Mouse (Mus musculus): ENCODE measurements around the gene Acbd6. TPM values are rescaled to one million over a fixed set of nuclear protein-coding genes. Genes with fewer than 3 reads are reported as not detected.

Acbd6 gene
- total and polyA plus RNA-seq, 3 experiments, result 102 to 270 (median 145) TPM

DNA sequence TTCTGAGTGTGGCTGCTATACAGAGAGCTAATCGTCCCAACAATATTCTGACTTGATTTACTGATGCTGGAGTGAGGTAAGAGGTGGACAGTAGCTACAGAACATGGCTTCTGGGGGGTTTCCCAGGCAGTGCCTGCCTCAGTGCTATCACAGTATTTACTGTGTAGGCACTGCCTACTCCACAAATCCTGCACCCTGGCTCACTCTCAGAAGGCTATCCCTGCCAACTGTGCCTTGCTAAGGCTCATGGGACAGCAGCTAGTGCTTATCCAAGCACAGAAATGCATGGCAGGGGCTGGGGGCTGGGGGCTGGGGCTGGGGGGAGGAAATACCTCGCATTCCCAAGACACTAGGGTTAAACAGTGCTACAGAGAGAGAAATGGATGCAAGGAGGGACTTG lies 155.4 kb downstream of the Acbd6 start:
- no peak overlapping the region for H3K4me3 ChIP-seq (ENCODE audit: control insufficient read depth in 1 of 2, insufficient read depth in 1 of 2, low read depth in 2 of 2, low read length in 2 of 2)
- H3K27ac ChIP-seq (ENCODE audit: control insufficient read depth, low read depth, low read length), result no peak overlapping the region
- no peaks in the 10 kb centered on the region for H3K36me3 ChIP-seq (ENCODE audit: control insufficient read depth in 1 of 2, insufficient read depth in 2 of 2, low read length in 2 of 2)
- H3K79me2 ChIP-seq (ENCODE audit: control insufficient read depth, insufficient read depth, low read length, poor library complexity), result no peaks in the 10 kb centered on the region
- H3K4me1 ChIP-seq (ENCODE audit: control insufficient read depth in 1 of 2, insufficient read depth in 2 of 2, low read length in 2 of 2), result no peaks in the 10 kb centered on the region
- no peak overlapping the region for H3K9ac ChIP-seq (ENCODE audit: control insufficient read depth, low read depth, low read length, poor library complexity, severe bottlenecking)
- no peaks in the 10 kb centered on the region for H3K27me3 ChIP-seq (ENCODE audit: control insufficient read depth in 1 of 2, insufficient read depth in 2 of 2, low read length in 2 of 2)
- TF ChIP-seq CHD2 (IDR thresholded peaks at IDR 0.05; ENCODE audit: low read length) (no peak), E2F4 (IDR thresholded peaks at IDR 0.05; ENCODE audit: borderline replicate concordance, low read depth, low read length) (no peak), MAZ (IDR thresholded peaks at IDR 0.05; ENCODE audit: low read depth, low read length) (no peak), SIN3A (IDR thresholded peaks at IDR 0.05; ENCODE audit: low read length) (no peak), ETS1 (IDR thresholded peaks at IDR 0.05; ENCODE audit: low read depth, low read length) (no peak), ELF1 (IDR thresholded peaks at IDR 0.05; ENCODE audit: low read depth, low read length) (no peak), NRF1 (IDR thresholded peaks at IDR 0.05; ENCODE audit: insufficient read depth, low read depth, low read length, poor library complexity, severe bottlenecking) (no peak), POLR2AphosphoS5 (IDR thresholded peaks at IDR 0.05; ENCODE audit: borderline replicate concordance, low read depth, low read length) (no peak), NELFE (IDR thresholded peaks at IDR 0.05; ENCODE audit: low read depth, low read length) (no peak), MYC (IDR thresholded peaks at IDR 0.05; ENCODE audit: low read depth, low read length) (no peak), CHD1 (IDR thresholded peaks at IDR 0.05; ENCODE audit: low read depth, low read length) (no peak), BHLHE40 (IDR thresholded peaks at IDR 0.05; ENCODE audit: borderline replicate concordance, low read depth, low read length) (no peak), RCOR1 (IDR thresholded peaks at IDR 0.05; ENCODE audit: low read depth, low read length) (no peak), GABPA (IDR thresholded peaks at IDR 0.05; ENCODE audit: low read depth, low read length) (no peak), TBP (IDR thresholded peaks at IDR 0.05; ENCODE audit: low read depth, low read length) (no peak)
- no peaks in the 10 kb centered on the region for H3K9me3 ChIP-seq (replicated peaks; ENCODE audit: insufficient read depth, low read length)
- no peak for DNase-seq (ENCODE audit: low read depth, low spot score)

DNA sequence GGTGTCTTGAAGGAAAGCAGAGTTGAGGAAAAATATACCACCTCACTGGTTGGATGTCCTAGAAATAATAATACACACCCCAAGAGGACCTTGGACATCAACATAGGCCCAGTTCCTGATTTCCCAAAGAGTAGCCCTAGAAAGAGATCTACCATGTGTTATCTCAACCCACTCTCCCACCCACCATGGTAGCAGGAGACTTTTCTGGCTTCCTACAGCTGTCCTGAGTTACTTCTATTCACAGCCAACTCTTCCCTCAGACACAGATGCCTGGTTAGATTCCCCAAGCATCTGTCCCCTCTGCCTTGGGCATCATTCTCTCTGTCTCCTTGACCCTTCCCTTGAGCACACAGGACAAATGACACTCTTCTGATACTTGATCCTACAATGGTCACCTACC lies 157.4 kb downstream of the Acbd6 start:
- Histone ChIP-seq H3K4me1 (ENCODE audit: control insufficient read depth in 1 of 2, insufficient read depth in 2 of 2, low read length in 2 of 2) (no peaks in the 10 kb centered on the region), H3K9ac (ENCODE audit: control insufficient read depth, low read depth, low read length, poor library complexity, severe bottlenecking) (no peak overlapping the region), H3K4me3 (ENCODE audit: control insufficient read depth in 1 of 2, insufficient read depth in 1 of 2, low read depth in 2 of 2, low read length in 2 of 2) (no peak overlapping the region), H3K27ac (ENCODE audit: control insufficient read depth, low read depth, low read length) (no peak overlapping the region), H3K79me2 (ENCODE audit: control insufficient read depth, insufficient read depth, low read length, poor library complexity) (no peaks in the 10 kb centered on the region), H3K9me3 (replicated peaks; ENCODE audit: insufficient read depth, low read length) (no peaks in the 10 kb centered on the region), H3K27me3 (ENCODE audit: control insufficient read depth in 1 of 2, insufficient read depth in 2 of 2, low read length in 2 of 2) (no peaks in the 10 kb centered on the region), H3K36me3 (ENCODE audit: control insufficient read depth in 1 of 2, insufficient read depth in 2 of 2, low read length in 2 of 2) (no peaks in the 10 kb centered on the region)
- no peak for DNase-seq (ENCODE audit: low read depth, low spot score)
- TF ChIP-seq HCFC1 (IDR thresholded peaks at IDR 0.05; ENCODE audit: low read depth, low read length) (no peak), USF2 (IDR thresholded peaks at IDR 0.05; ENCODE audit: borderline replicate concordance in 1 of 2, insufficient read depth in 1 of 2, low read depth in 1 of 2, low read length in 2 of 2) (no peak), RCOR1 (IDR thresholded peaks at IDR 0.05; ENCODE audit: low read depth, low read length) (no peak), TCF12 (IDR thresholded peaks at IDR 0.05; ENCODE audit: low read depth, low read length) (no peak), MAFK (IDR thresholded peaks at IDR 0.05; ENCODE audit: borderline replicate concordance, low read depth, low read length) (no peak), CTCF (IDR thresholded peaks at IDR 0.05 in 2 of 3, conservative IDR thresholded peaks at IDR 0.05 in 1 of 3; ENCODE audit: control insufficient read depth in 1 of 3, insufficient read depth in 1 of 3, low read depth in 2 of 3, low read length in 3 of 3, poor library complexity in 1 of 3, severe bottlenecking in 1 of 3) (no peak), EP300 (IDR thresholded peaks at IDR 0.05; ENCODE audit: low read depth in 1 of 2, low read length in 2 of 2) (no peak), MAZ (IDR thresholded peaks at IDR 0.05; ENCODE audit: low read depth, low read length) (no peak), USF1 (IDR thresholded peaks at IDR 0.05; ENCODE audit: low read depth, low read length) (no peak), RAD21 (IDR thresholded peaks at IDR 0.05; ENCODE audit: low read depth, low read length) (no peak), CHD1 (IDR thresholded peaks at IDR 0.05; ENCODE audit: low read depth, low read length) (no peak), E2F4 (IDR thresholded peaks at IDR 0.05; ENCODE audit: borderline replicate concordance, low read depth, low read length) (no peak)
